Mouse (Mus musculus) ES-E14 (cell line): ENCODE measurements around the gene Nubp2. TPM values are rescaled to one million over a fixed set of nuclear protein-coding genes. Genes with fewer than 3 reads are reported as not detected.

Experiments
- DNase-seq: peaks from one replicate; pipeline ENCODE4 v3.0.0-alpha.2; 2013; ENCODE audit warnings: low read depth, low spot score
- H3K27ac ChIP-seq: 2 replicates; pipeline ENCODE4 v1.5.1; 2012; ENCODE audit warnings: low read depth, mild to moderate bottlenecking, low read length, moderate library complexity, mixed read lengths; ENCODE audit not compliant: poor library complexity, insufficient read depth, severe bottlenecking
- H3K36me3 ChIP-seq: 2 replicates; pipeline ENCODE4 v1.6.1; 2012; ENCODE audit warnings: mild to moderate bottlenecking, low read length, moderate library complexity, mixed read lengths; ENCODE audit not compliant: control insufficient read depth, poor library complexity, insufficient read depth, severe bottlenecking
- H3K4me1 ChIP-seq, 2 experiments: fragments of 150-350 bp in 1 of 2; sonication (generic) in 1 of 2; 2 replicates each; pipeline ENCODE4 v1.6.1; 2012; ENCODE audit warnings: low read length in 2 of 2, mild to moderate bottlenecking in 1 of 2, mixed read lengths in 1 of 2; ENCODE audit not compliant: control insufficient read depth in 2 of 2, insufficient read depth in 2 of 2, poor library complexity in 1 of 2
- H3K4me3 ChIP-seq, 2 experiments: fragments of 150-350 bp in 1 of 2; sonication (generic) in 1 of 2; 2 replicates each; pipeline ENCODE4 v1.5.1; 2012; ENCODE audit warnings: low read length in 2 of 2, low read depth in 1 of 2, mild to moderate bottlenecking in 1 of 2, mixed read lengths in 1 of 2; ENCODE audit not compliant: insufficient read depth in 1 of 2, poor library complexity in 1 of 2, severe bottlenecking in 1 of 2
- H3K9ac ChIP-seq: 2 replicates; pipeline ENCODE4 v1.6.1; 2012; ENCODE audit warnings: low read depth, mild to moderate bottlenecking, low read length, mixed read lengths; ENCODE audit not compliant: poor library complexity, insufficient read depth, severe bottlenecking
- H3K9me3 ChIP-seq: fragments of 150-350 bp; sonication (generic); 2 replicates; pipeline ENCODE4 v1.6.1; 2012; ENCODE audit warnings: low read depth, mild to moderate bottlenecking, low read length; ENCODE audit not compliant: control insufficient read depth, insufficient read depth
- CHD2 ChIP-seq: IDR thresholded peaks from 2 replicates; pipeline ENCODE4 v1.6.1; 2014; ENCODE audit warnings: mild to moderate bottlenecking, low read depth, low read length, inconsistent platforms
- HCFC1 ChIP-seq: IDR thresholded peaks from 2 replicates; pipeline ENCODE4 v1.6.1; 2012; ENCODE audit warnings: low read length, inconsistent platforms, borderline replicate concordance; ENCODE audit not compliant: insufficient read depth
- MAFK ChIP-seq: IDR thresholded peaks from 2 replicates; pipeline ENCODE4 v1.6.1; 2014; ENCODE audit warnings: mild to moderate bottlenecking, low read depth, low read length, inconsistent platforms; ENCODE audit not compliant: insufficient read depth
- ZC3H11A ChIP-seq: IDR thresholded peaks from 2 replicates; pipeline ENCODE4 v1.6.1; 2012; ENCODE audit warnings: low read depth, mild to moderate bottlenecking, inconsistent platforms, low read length, borderline replicate concordance
- ZNF384 ChIP-seq: IDR thresholded peaks from 2 replicates; pipeline ENCODE4 v1.6.1; 2012; ENCODE audit warnings: low read depth, low read length, inconsistent platforms
- in situ Hi-C, 2 experiments: fragments of 600-800 bp; cut with MboI; formaldehyde crosslinking; loops; one replicate each; pipeline ENCODE4 v1.15.1; 2025; ENCODE audit warnings: low sequenced_read_pairs in 2 of 2, inconsistent platforms in 1 of 2; ENCODE audit not compliant: unreplicated experiment in 2 of 2
- total RNA-seq: library from RNA; depleted of rRNA; stranded (reverse); fragments of 300-350 nt; gene quantifications from 2 replicates; pipeline ENCODE4 v1.2.3, GENCODE M21; 2012

Gene Nubp2
- total RNA-seq, 1 experiment, result 85.8 TPM

DNA sequence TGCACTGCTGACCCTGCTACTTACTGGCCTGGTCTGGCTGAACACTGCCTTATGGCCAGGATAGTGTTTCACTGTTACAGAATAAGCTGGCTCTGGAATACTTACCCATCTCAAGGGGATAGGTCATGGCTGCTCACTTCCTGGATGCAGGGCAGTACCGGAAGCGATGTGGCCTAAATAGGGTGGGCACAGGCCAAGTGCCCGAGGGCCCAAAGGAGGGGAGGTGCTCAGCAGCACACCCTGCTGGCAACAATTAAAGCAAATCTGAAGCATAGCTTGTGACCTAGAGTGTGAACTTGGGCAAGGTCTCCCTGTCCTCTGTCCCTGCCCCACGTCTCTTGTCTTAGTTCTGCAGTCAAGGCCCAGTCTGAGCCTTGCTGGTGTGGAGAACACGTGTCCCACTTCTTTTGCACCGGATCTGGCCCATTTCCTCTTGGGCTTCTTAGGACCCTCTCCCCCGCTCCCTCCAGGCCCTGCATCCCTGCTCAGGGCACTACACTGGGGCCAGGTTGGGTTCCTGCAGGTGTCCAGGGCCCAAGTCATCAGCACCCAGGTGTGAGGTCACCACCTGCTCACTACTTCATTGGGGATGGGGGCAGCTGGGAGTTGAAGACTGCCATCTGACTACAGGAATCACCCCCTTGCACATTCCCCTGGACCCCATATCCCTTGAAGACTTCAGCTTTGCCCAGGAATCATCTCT lies 4.3 kb downstream of the Nubp2 start:
- peak overlapping the region in 1 of 2 experiments; percentile 24; a peak in 1 of 4 replicates for H3K4me3 ChIP-seq

DNA sequence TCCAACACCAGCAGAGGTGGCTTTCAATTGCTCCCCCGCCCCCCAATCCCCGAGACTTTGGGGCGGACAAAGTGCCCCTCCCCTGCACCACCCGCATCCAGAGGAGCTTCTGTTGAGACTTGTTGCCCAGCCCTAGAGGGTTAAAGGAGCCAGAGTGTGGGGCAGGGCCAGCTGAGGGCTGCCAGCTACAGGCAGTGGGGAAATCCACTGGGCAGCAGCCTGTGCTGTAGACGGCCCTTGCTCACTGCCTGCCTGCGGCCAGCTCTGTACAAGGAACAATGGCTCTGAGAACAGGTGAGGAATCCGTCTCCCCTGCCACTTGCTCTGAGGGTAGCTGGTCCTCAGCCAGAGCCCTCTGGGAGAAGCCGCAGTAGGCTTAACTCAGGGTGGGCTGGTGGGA lies 7.6 kb downstream of the Nubp2 start:
- Histone ChIP-seq H3K4me3 (peak overlapping the region; percentile 16 to 26), H3K27ac (no peak overlapping the region), H3K4me1 (peaks cover 3 to 23% of the 10 kb centered on the region in 2 experiments; a peak in 2 of 4 replicates), H3K9me3 (no peaks in the 10 kb centered on the region), H3K9ac (peak overlapping the region; percentile 21; the same call in 1 of the 2 replicates), H3K36me3 (peaks cover 9% of the 10 kb centered on the region; the same call in 1 of the 2 replicates)
- in situ Hi-C loops, result no loop called here
- DNase-seq, result no peak
- TF ChIP-seq MAFK (no peak), ZNF384 (no peak), ZC3H11A (no peak), HCFC1 (no peak), CHD2 (no peak)

More for the DNA sequence above, 4.3 kb downstream of the Nubp2 start:
- Histone ChIP-seq H3K36me3 (peaks cover 16% of the 10 kb centered on the region; the same call in 1 of the 2 replicates), H3K27ac (no peak overlapping the region), H3K4me1 (peaks cover 3 to 24% of the 10 kb centered on the region in 2 experiments; a peak in 2 of 4 replicates), H3K9ac (no peak overlapping the region), H3K9me3 (no peaks in the 10 kb centered on the region)
- TF ChIP-seq ZC3H11A (0 out of 2 replicates have a peak, but pooled peaks have one; percentile 11), MAFK (no peak)
- DNase-seq, result no peak
- in situ Hi-C loops, result no loop called here

DNA sequence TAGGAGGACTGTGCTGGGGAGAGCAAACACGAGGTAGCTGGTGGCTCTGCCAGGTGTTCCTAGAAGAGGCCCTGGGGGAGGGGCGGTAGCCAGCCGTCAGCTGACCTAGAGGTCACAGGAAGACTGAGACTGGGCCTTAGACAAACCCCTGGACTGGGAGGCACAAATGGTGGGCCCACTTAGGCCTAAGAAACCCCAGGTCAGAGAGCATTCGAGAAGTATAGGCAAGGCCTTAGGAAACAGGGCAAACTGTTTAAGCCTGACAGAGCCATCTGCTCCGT lies 8.1 kb downstream of the Nubp2 start:
- Histone ChIP-seq H3K4me1 (peaks cover 5 to 23% of the 10 kb centered on the region in 2 experiments; a peak in 2 of 4 replicates), H3K27ac (no peak overlapping the region; the same call in 1 of the 2 replicates), H3K4me3 (peak overlapping the region; percentile 16 to 33), H3K9ac (peak overlapping the region; percentile 67), H3K36me3 (peaks cover 6% of the 10 kb centered on the region; the same call in 1 of the 2 replicates), H3K9me3 (no peaks in the 10 kb centered on the region)
- DNase-seq, result no peak
- in situ Hi-C loops, result no loop called here
- TF ChIP-seq ZC3H11A (no peak), MAFK (no peak), CHD2 (no peak), HCFC1 (no peak), ZNF384 (no peak)

DNA sequence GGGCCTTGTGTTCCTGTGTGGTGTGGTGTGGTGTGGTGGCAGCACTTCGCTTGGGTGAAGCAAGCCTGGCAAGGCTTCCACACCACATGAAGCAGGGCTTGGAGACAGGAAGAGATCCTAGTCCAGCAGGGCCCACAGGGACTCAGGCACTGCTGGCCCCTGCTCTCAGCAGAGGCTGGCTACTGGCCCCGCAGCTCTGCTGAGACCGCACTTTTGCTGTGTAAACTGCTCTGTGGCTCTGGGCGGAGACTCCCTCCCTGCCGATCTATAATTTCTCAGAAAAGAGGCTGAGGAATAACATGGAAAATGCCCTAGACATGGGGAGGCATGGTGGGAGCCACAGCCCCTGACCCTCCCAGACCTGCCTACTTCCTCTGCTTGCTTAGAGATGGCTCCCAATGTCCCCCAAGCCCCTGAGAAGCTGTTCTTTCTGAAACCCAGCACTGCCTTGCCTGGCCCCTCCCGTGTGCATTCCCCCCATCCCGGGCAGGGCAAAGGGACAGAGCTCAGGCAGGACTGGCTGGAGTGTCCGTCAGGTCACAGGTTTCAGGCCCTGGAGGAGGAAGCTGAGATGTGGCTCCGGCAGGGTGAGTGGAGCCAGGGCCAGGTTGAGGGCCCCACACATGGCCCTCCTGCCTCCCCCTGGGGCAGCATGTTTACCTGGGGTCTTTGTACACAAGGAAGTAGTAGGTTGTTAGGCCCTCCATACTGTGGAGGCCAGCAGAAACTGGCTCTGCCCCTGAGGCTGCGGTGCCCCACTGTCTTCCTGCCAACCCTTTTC lies 8.6 kb downstream of the Nubp2 start:
- H3K27ac ChIP-seq, result peak overlapping the region; percentile 49; the same call in 1 of the 2 replicates
- H3K9ac ChIP-seq, result peak overlapping the region; percentile 67
- DNase-seq, result no peak
- H3K4me1 ChIP-seq, result peaks cover 5 to 26% of the 10 kb centered on the region in 2 experiments; a peak in 2 of 4 replicates
- peaks cover under 1% of the 10 kb centered on the region; the same call in 1 of the 2 replicates for H3K36me3 ChIP-seq
- in situ Hi-C loops, result no loop called here
- no peaks in the 10 kb centered on the region for H3K9me3 ChIP-seq
- TF ChIP-seq ZNF384, result no peak
- no peak for TF ChIP-seq ZC3H11A
- TF ChIP-seq CHD2, result no peak
- no peak for TF ChIP-seq HCFC1
- TF ChIP-seq MAFK, result no peak
- peak overlapping the region; percentile 16 to 33 for H3K4me3 ChIP-seq
